Comparison of ENCODE assay signal across 7 mouse cellular contexts in genomic region chr9:57281549-57281948, GRCm38 (mm10). TPM values are rescaled to one million over a fixed set of nuclear protein-coding genes. Genes with fewer than 3 reads are reported as not detected.
DNase-seq lines count a peak whose midpoint lies in the region; ATAC-seq and TF ChIP-seq lines count a peak whose summit lies in the region.

No protein-coding gene starts in this region.

- ATAC-seq in lung, embryonic 16.5 days (ENCODE audit: low read depth) = peak; percentile 48
- ATAC-seq in erythroblast, adult 5-6 weeks (replicated peaks; ENCODE audit: low FRiP score, poor library complexity, severe bottlenecking) = peak; percentile 33; the same call in 1 of the 2 replicates
- peak; percentile 82 for ATAC-seq in kidney, postnatal 0 days (replicated peaks; ENCODE audit: low FRiP score, low read depth)
- ATAC-seq in midbrain, embryonic 11.5 days (ENCODE audit: low FRiP score) = no peak

- H3K9ac ChIP-seq in lung, embryonic 16.5 days (ENCODE audit: low read length) = peak overlapping the region; percentile 54
- 0 out of 2 replicates have a peak overlapping the region, but pooled peaks have one; percentile 35 for H3K9ac ChIP-seq in kidney, postnatal 0 days (ENCODE audit: low read depth, low read length)
- peak overlapping the region; percentile 43 for H3K9ac ChIP-seq in midbrain, embryonic 11.5 days (ENCODE audit: low read length)

- H3K27me3 ChIP-seq in lung, embryonic 16.5 days (ENCODE audit: control insufficient read depth, insufficient read depth, low read depth, low read length) = no peaks in the 10 kb centered on the region
- no peaks in the 10 kb centered on the region for H3K27me3 ChIP-seq in kidney, postnatal 0 days (ENCODE audit: insufficient read depth, low read length)
- no peaks in the 10 kb centered on the region for H3K27me3 ChIP-seq in midbrain, embryonic 11.5 days (ENCODE audit: control insufficient read depth, insufficient read depth, low read length)

- TF ChIP-seq CTCF in kidney, postnatal 0 days (IDR thresholded peaks at IDR 0.05; ENCODE audit: low read depth) = no peak

- H3K4me3 ChIP-seq in lung, embryonic 16.5 days (ENCODE audit: low read length) = peak overlapping the region; percentile 25
- no peak overlapping the region for H3K4me3 ChIP-seq in kidney, postnatal 0 days (replicated peaks; ENCODE audit: low read depth, low read length)
- no peak overlapping the region; the same call in 1 of the 2 replicates for H3K4me3 ChIP-seq in midbrain, embryonic 11.5 days (ENCODE audit: low read depth, low read length)

- no peaks in the 10 kb centered on the region for H3K36me3 ChIP-seq in lung, embryonic 16.5 days (ENCODE audit: control insufficient read depth, insufficient read depth, low read length)
- H3K36me3 ChIP-seq in kidney, postnatal 0 days (ENCODE audit: insufficient read depth, low read length) = no peaks in the 10 kb centered on the region
- no peaks in the 10 kb centered on the region for H3K36me3 ChIP-seq in midbrain, embryonic 11.5 days (ENCODE audit: control insufficient read depth, insufficient read depth, low read length)

- peak overlapping the region; percentile 54 for H3K4me2 ChIP-seq in lung, embryonic 16.5 days (ENCODE audit: low read depth, low read length)
- peak overlapping the region; percentile 48 for H3K4me2 ChIP-seq in kidney, postnatal 0 days (ENCODE audit: low read length)
- H3K4me2 ChIP-seq in midbrain, embryonic 11.5 days = peak overlapping the region; percentile 37

- peaks cover 29% of the 10 kb centered on the region; the same call in 1 of the 2 replicates for H3K4me1 ChIP-seq in lung, embryonic 16.5 days (replicated peaks; ENCODE audit: control insufficient read depth, insufficient read depth, low read length)
- peaks cover 16% of the 10 kb centered on the region for H3K4me1 ChIP-seq in kidney, postnatal 0 days (replicated peaks; ENCODE audit: insufficient read depth, low read length)
- H3K4me1 ChIP-seq in midbrain, embryonic 11.5 days (ENCODE audit: control insufficient read depth, insufficient read depth, low read length) = no peaks in the 10 kb centered on the region; the same call in none of the 2 replicates

- WGBS in lung, embryonic 16.5 days = 10% methylated on average over 20 of the region's 20 CpGs
- WGBS in kidney, postnatal 0 days = 10% methylated on average over 20 of the region's 20 CpGs
- WGBS in midbrain, embryonic 11.5 days = 15% methylated on average over 20 of the region's 20 CpGs

- H3K9me3 ChIP-seq in lung, embryonic 16.5 days (ENCODE audit: control insufficient read depth, low read length) = no peaks in the 10 kb centered on the region
- no peaks in the 10 kb centered on the region for H3K9me3 ChIP-seq in kidney, postnatal 0 days (replicated peaks; ENCODE audit: low read length)
- H3K9me3 ChIP-seq in midbrain, embryonic 11.5 days (ENCODE audit: control insufficient read depth, low read length) = no peaks in the 10 kb centered on the region

- no peak overlapping the region for H3K27ac ChIP-seq in lung, embryonic 16.5 days (ENCODE audit: low read length)
- H3K27ac ChIP-seq in kidney, postnatal 0 days = no peak overlapping the region
- H3K27ac ChIP-seq in midbrain, embryonic 11.5 days (ENCODE audit: low read depth, low read length) = no peak overlapping the region

- no peak for DNase-seq in lung, adult 18-20 months
- DNase-seq in kidney, postnatal 0 days (ENCODE audit: low spot score) = peak; percentile 61
- DNase-seq in midbrain, embryonic 11.5 days (ENCODE audit: low spot score, missing footprints) = peak; percentile 86
- no peak for DNase-seq in cerebellum, postnatal 36 days
- DNase-seq in frontal cortex, postnatal 14 days (ENCODE audit: low spot score in 2 of 2) = no peak

RNA-seq across cellular contexts. Expression of gene 1700017B05Rik, which starts 19.1 kb away (rescaled TPM):
- 19.4 and 20.3 TPM in 2 replicates for polyA plus RNA-seq in lung, embryonic 16.5 days (2015; fragmentation: Nextera tagmentation; extraction: Ambion mirVana)
- total RNA-seq in erythroblast, adult 5-6 weeks (2015; ENCODE audit: low replicate concordance) = 24.5 and 32.9 TPM in 2 replicates
- 15.5 and 16.6 TPM in 2 replicates for total RNA-seq in erythroblast, adult 5-6 weeks (2017; ENCODE audit: low replicate concordance)
- polyA plus RNA-seq in kidney, postnatal 0 days (2015; fragmentation: Nextera tagmentation; extraction: Ambion mirVana) = 13.1 and 13.6 TPM in 2 replicates
- polyA plus RNA-seq in midbrain, embryonic 11.5 days (2014; fragmentation: Nextera tagmentation; extraction: Ambion mirVana) = 6.4 and 9.3 TPM in 2 replicates

RNA-seq across cellular contexts. Expression of gene Trcg1, which starts 45.2 kb away (rescaled TPM):
- polyA plus RNA-seq in lung, embryonic 16.5 days (2015; fragmentation: Nextera tagmentation; extraction: Ambion mirVana) = not detected in 2 replicates
- not detected in 2 replicates for total RNA-seq in erythroblast, adult 5-6 weeks (2015; ENCODE audit: low replicate concordance)
- total RNA-seq in erythroblast, adult 5-6 weeks (2017; ENCODE audit: low replicate concordance) = not detected in 2 replicates
- 0.04 TPM in 1 of 2 replicates, not detected in the other for polyA plus RNA-seq in kidney, postnatal 0 days (2015; fragmentation: Nextera tagmentation; extraction: Ambion mirVana)
- polyA plus RNA-seq in midbrain, embryonic 11.5 days (2014; fragmentation: Nextera tagmentation; extraction: Ambion mirVana) = not detected in 2 replicates

Comparison
In these comparisons a context has a peak if more than half of its experiments do, and no peak if none do; other contexts are left out.
1. DNase-seq: peak in kidney, postnatal 0 days (single experiment) and midbrain, embryonic 11.5 days (single experiment); none in lung, adult 18-20 months (0 of 2), cerebellum, postnatal 36 days (0 of 2) and frontal cortex, postnatal 14 days (0 of 2).
2. Peak in every context shown above with its lines, with median percentiles within 50 percentile points of each other: H3K4me2 ChIP-seq and H3K9ac ChIP-seq.